Mouse (Mus musculus) intestine, postnatal 0 days (tissue): ENCODE results near the gene Ildr2. TPM values are rescaled to one million over a fixed set of nuclear protein-coding genes. Genes with fewer than 3 reads are reported as not detected.

Experiments
- ATAC-seq: fragments of 200-750 bp; cut with Nextera tagmentation; 2 replicates; pipeline ENCODE4 v1.8.0; 2017; ENCODE audit warnings: mild to moderate bottlenecking, moderate TSS enrichment, moderate library complexity
- H3K27ac ChIP-seq: fragments of 300-500 bp; sonication (generic); 2 replicates; pipeline ENCODE4 v1.5.1; 2014; ENCODE audit warnings: mild to moderate bottlenecking, low read depth, low read length, moderate library complexity
- H3K27me3 ChIP-seq: fragments of 300-500 bp; sonication (generic); replicated peaks from 2 replicates; pipeline ENCODE4 v1.6.1; 2014; ENCODE audit warnings: low read length, mixed read lengths; ENCODE audit not compliant: control insufficient read depth, insufficient read depth
- H3K36me3 ChIP-seq: fragments of 300-500 bp; sonication (generic); 2 replicates; pipeline ENCODE4 v1.6.1; 2014; ENCODE audit warnings: mild to moderate bottlenecking, moderate library complexity; ENCODE audit not compliant: control insufficient read depth, insufficient read depth
- H3K4me1 ChIP-seq: fragments of 300-500 bp; sonication (generic); replicated peaks from 2 replicates; pipeline ENCODE4 v1.6.1; 2014; ENCODE audit warnings: antibody characterized with exemption, low read length, mixed read lengths; ENCODE audit not compliant: control insufficient read depth, insufficient read depth
- H3K4me2 ChIP-seq: fragments of 300-500 bp; sonication (generic); replicated peaks from 2 replicates; pipeline ENCODE4 v1.6.1; 2014; ENCODE audit warnings: low read depth, mild to moderate bottlenecking, moderate library complexity
- H3K4me3 ChIP-seq: fragments of 300-500 bp; sonication (generic); 2 replicates; pipeline ENCODE4 v1.5.1; 2014; ENCODE audit warnings: low read depth, low read length
- H3K9ac ChIP-seq: fragments of 300-500 bp; sonication (generic); 2 replicates; pipeline ENCODE4 v1.6.1; 2014; ENCODE audit warnings: mild to moderate bottlenecking, low read depth, low read length
- H3K9me3 ChIP-seq: fragments of 300-500 bp; sonication (generic); 2 replicates; pipeline ENCODE4 v1.6.1; 2016; ENCODE audit warnings: mixed run types; ENCODE audit not compliant: control insufficient read depth
- CTCF ChIP-seq: sonication (generic); IDR thresholded peaks from 2 replicates; pipeline ENCODE4 v1.5.1; 2016; ENCODE audit warnings: low read depth, mild to moderate bottlenecking, control low read depth, antibody characterized with exemption, moderate library complexity
- WGBS: fragments of 180-500 bp; shearing (Covaris S2); extraction: QIAGEN DNeasy Blood & Tissue Kit; methylation state at CpG from one replicate; pipeline ENCODE4 v1.1.7; 2014; 5-methylcytosine and 5-hydroxymethylcytosine counted together
- polyA plus RNA-seq: library from polyadenylated mRNA; unstranded; fragments of >200 nt; fragmentation: Nextera tagmentation; extraction: Ambion mirVana; gene quantifications from 2 replicates; pipeline ENCODE4 v1.2.1, GENCODE M21; 2015

The Ildr2 gene
- polyA plus RNA-seq = 0.43 and 0.60 TPM in 2 replicates

- no peaks in the 10 kb centered on the region for H3K9me3 ChIP-seq
- no peak within 1 kb of the TSS for H3K9ac ChIP-seq
- H3K27me3 ChIP-seq = peaks cover 33% of the 10 kb centered on the region
- no peaks in the 10 kb centered on the region for H3K4me1 ChIP-seq
- TF ChIP-seq CTCF = peak; percentile 49
- H3K36me3 ChIP-seq = no peaks in the 10 kb centered on the region
- H3K27ac ChIP-seq = no peak within 1 kb of the TSS
- ATAC-seq = peak; percentile 49
- H3K4me2 ChIP-seq = peak within 1 kb of the TSS; percentile 88
- peak within 1 kb of the TSS; percentile 46 for H3K4me3 ChIP-seq
- under 1% methylated on average over 70 of the region's 72 CpGs for WGBS
Observed at GRCm38 (mm10) chr1:166253898-166254894, at the start of gene Ildr2. Gene Ildr2 (plus strand): TSS chr1:166254139.

- Histone ChIP-seq H3K9ac (no peak overlapping the region), H3K36me3 (no peaks in the 10 kb centered on the region), H3K27me3 (no peaks in the 10 kb centered on the region), H3K4me3 (no peak overlapping the region), H3K27ac (no peak overlapping the region), H3K9me3 (no peaks in the 10 kb centered on the region), H3K4me1 (no peaks in the 10 kb centered on the region), H3K4me2 (no peak overlapping the region)
- WGBS = 58% methylated on average over 5 of the region's 5 CpGs
- no peak for ATAC-seq
- no peak for TF ChIP-seq CTCF
Observed at GRCm38 (mm10) chr1:166204171-166204570, 49.8 kb upstream of the Ildr2 start.

GRCm38 (mm10) chr1:166205159-166205558 lies 48.8 kb upstream of the Ildr2 start:
- no peak overlapping the region for H3K27ac ChIP-seq
- TF ChIP-seq CTCF = no peak
- no peak overlapping the region for H3K9ac ChIP-seq
- H3K9me3 ChIP-seq = no peaks in the 10 kb centered on the region
- H3K4me2 ChIP-seq = no peak overlapping the region
- no peaks in the 10 kb centered on the region for H3K36me3 ChIP-seq
- no peaks in the 10 kb centered on the region for H3K27me3 ChIP-seq
- no peak overlapping the region for H3K4me3 ChIP-seq
- WGBS = 74% methylated on average over 3 of the region's 3 CpGs
- H3K4me1 ChIP-seq = no peaks in the 10 kb centered on the region
- ATAC-seq = no peak

GRCm38 (mm10) chr1:166209371-166209770 lies 44.6 kb upstream of the Ildr2 start:
- no peaks in the 10 kb centered on the region for H3K4me1 ChIP-seq
- H3K9ac ChIP-seq = no peak overlapping the region
- no peaks in the 10 kb centered on the region for H3K27me3 ChIP-seq
- 82% methylated on average over 6 of the region's 6 CpGs for WGBS
- TF ChIP-seq CTCF = no peak
- H3K4me2 ChIP-seq = no peak overlapping the region
- H3K36me3 ChIP-seq = no peaks in the 10 kb centered on the region
- H3K9me3 ChIP-seq = no peaks in the 10 kb centered on the region
- no peak overlapping the region for H3K27ac ChIP-seq
- ATAC-seq = no peak
- H3K4me3 ChIP-seq = no peak overlapping the region

- Histone ChIP-seq H3K4me2 (no peak overlapping the region), H3K9ac (no peak overlapping the region), H3K4me1 (no peaks in the 10 kb centered on the region), H3K27ac (no peak overlapping the region), H3K27me3 (no peaks in the 10 kb centered on the region), H3K36me3 (no peaks in the 10 kb centered on the region), H3K4me3 (no peak overlapping the region), H3K9me3 (no peaks in the 10 kb centered on the region)
- TF ChIP-seq CTCF = peak; percentile 57
- ATAC-seq = no peak
- 84% methylated on average over 4 of the region's 4 CpGs for WGBS
Observed at GRCm38 (mm10) chr1:166214181-166214580, 39.8 kb upstream of the Ildr2 start.

- no peak for ATAC-seq
- Histone ChIP-seq H3K4me1 (no peaks in the 10 kb centered on the region), H3K4me2 (no peak within 1 kb of the TSS), H3K4me3 (no peak within 1 kb of the TSS), H3K27me3 (no peaks in the 10 kb centered on the region), H3K27ac (no peak within 1 kb of the TSS), H3K9ac (no peak within 1 kb of the TSS), H3K36me3 (no peaks in the 10 kb centered on the region), H3K9me3 (no peaks in the 10 kb centered on the region)
- WGBS = 81% methylated on average over 50 of the region's 53 CpGs
- no peak for TF ChIP-seq CTCF
Observed at GRCm38 (mm10) chr1:166238315-166238969, 15.5 kb upstream of the Ildr2 start, which contains the start of gene Mael. Gene Mael (minus strand): TSS chr1:166238747.
